Mouse (Mus musculus) left cerebral cortex, adult 2 months (tissue): ENCODE data around the gene Zdhhc12. TPM values are rescaled to one million over a fixed set of nuclear protein-coding genes. Genes with fewer than 3 reads are reported as not detected.

Source experiments
- DNase-seq, 2 experiments: peaks; one replicate each; pipeline ENCODE4 v3.0.0; 2021 to 2022; ENCODE audit warnings: low spot score in 2 of 2, mixed read lengths in 1 of 2; ENCODE audit errors: extremely low spot score in 1 of 2
- H3K27ac ChIP-seq: fragments of 200-600 bp; 2 replicates; pipeline ENCODE4 v1.8.1; 2022
- H3K4me3 ChIP-seq: fragments of 200-600 bp; 2 replicates; pipeline ENCODE4 v1.8.1; 2022
- CTCF ChIP-seq: fragments of 200-600 bp; IDR thresholded peaks from 2 replicates; pipeline ENCODE4 v1.8.1; 2022; ENCODE audit warnings: antibody characterized with exemption, mild to moderate bottlenecking, moderate library complexity
- intact Hi-C: fragments of 180-260 bp; cut with DNase I; formaldehyde crosslinking; loops from one replicate; pipeline ENCODE4 v1.15.1; 2025
- total RNA-seq, 2 experiments: library from RNA; stranded (reverse); gene quantifications; 2 replicates each; pipeline ENCODE4 v1.2.3; 2021

Zdhhc12 gene
- total RNA-seq, 2 experiments from 2014 or later, result 5.4 to 7.0 TPM

DNA sequence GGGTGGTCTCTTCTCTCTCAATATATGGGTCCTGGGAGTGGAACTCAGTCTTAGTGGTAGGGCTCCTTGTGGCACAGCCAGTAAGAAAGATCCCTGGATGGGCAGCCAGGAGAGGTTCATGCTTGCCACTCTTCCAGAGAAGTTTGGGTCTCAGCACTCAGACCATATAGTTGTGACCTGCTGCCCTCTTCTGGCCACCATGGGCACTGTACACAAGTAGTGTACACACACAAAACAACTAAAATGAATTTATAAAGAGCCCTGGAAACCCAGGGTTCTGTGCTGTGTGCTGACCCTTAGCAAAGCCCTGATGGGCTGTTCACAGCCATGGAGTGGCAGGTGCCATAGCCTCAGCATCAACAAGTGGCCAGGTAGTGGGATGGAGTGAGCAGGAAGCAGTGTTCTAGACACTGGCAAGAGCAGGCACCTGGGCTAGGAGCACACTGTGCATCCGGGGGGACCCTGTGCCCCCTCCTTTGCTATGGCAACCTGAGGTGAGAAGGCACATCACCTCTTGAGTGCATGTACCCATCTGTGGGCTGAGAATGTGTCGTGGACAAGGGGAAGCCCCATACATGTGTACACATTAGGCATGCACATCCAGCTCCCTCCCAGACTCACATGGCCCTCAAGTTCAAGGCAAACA is 2.6 kb upstream of the Zdhhc12 start:
- intact Hi-C loops, result loop anchor here (2.0 kb wide), 1 partner anchor 19 kb away; the partner anchor contains the start of gene Pkn3
- Histone ChIP-seq H3K4me3 (no peak overlapping the region), H3K27ac (no peak overlapping the region)
- DNase-seq, result no peak
- TF ChIP-seq CTCF, result peak; percentile 64

DNA sequence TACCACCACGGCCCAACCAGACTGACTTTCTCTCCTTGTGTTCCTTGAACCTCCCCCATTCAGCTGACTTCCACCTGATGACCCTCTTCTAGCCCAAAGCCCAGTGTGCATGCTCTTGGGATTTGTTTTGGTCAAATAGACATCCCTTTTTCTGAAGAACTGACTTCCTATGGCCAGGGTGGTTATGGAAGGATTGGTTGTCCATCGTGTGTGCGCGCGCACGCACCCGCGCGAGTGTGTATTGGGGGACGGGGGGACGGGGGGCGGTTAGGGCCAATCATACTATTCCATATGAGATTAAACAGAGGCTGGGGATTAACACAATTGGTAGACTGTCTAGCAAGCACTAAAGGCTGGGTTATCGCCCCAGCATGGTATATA is 750 bp upstream of the Zdhhc12 start:
- Histone ChIP-seq H3K4me3 (peak overlapping the region; percentile 74), H3K27ac (peak overlapping the region; percentile 66)
- no peak for TF ChIP-seq CTCF
- intact Hi-C loops, result no loop called here
- DNase-seq, result no peak

DNA sequence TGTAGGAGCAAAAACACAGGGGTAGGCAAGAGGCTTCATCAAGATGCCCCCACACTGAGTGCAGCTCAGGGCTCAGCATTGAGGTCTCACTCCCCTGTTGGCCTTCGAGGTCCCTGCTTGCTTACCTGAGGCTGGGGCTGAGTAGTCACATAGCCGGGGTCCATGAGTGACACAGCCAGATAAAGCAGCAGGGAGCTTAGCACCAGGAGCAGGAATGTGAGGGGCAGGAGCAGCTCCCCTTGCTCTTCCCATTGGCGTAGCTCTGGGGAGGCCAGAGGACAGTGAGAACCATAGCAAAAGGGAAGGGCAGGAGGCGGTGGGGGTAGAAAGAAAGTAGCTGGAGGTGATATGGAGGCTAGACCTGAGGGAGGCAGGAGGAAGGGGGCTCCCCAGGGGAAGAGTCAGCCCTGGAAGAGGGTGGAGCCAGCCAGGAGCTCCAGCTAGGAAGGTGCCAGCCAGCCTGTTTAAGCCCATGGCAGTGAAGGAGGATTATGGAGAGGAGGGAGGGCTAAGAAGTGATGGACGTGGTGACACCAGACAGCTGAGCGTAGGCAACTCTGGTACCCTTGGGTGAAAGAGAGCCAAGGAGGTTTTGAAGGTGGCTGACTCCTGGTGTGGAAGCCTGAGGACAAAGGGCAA is 1.0 kb downstream of the Zdhhc12 start:
- Histone ChIP-seq H3K27ac (no peak overlapping the region), H3K4me3 (no peak overlapping the region)
- intact Hi-C loops, result no loop called here
- no peak for DNase-seq
- no peak for TF ChIP-seq CTCF

DNA sequence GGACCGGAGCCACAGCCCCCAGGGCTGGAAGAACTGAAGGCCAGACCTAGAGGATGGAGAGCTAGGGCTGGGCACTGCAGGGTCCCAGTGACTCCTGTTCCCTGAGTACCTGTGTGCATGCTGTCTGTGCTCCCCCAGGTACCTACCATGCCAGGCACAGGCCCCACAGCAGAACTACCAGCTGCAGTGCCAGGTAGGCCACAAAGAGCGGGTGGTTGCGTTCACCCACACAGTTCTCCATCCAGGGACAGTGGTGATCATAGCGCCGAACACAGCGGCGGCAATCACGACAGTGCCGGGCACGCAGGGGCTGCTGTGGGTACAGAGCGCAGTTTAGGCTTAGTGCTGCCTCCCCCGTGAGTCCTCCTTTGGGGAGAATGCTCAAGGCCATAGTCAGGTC is 1.9 kb downstream of the Zdhhc12 start:
- intact Hi-C loops, result no loop called here
- H3K27ac ChIP-seq, result no peak overlapping the region
- no peak overlapping the region for H3K4me3 ChIP-seq
- no peak for DNase-seq
- no peak for TF ChIP-seq CTCF

DNA sequence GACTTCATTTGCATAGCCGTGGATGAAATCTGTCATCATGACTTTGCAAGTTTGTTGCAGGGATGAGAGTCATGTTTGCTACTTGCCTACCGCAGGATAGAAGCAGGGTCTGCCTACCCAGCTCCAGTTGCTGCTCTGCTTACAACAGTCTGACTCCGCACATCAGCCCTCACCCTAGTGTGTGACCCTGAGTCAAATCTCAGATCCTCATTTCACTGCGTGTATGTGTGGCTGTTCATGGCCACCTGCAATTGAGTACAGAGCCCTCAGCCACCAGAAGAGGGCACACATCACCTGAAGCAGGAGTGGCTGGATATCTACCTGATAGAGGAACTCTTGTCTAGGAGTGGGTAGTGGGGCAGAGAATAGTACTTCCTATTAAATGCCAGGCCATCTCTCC is 6.1 kb downstream of the Zdhhc12 start:
- DNase-seq, result no peak
- Histone ChIP-seq H3K27ac (no peak overlapping the region), H3K4me3 (no peak overlapping the region)
- intact Hi-C loops, result no loop called here
- no peak; the same call in 1 of the 2 replicates for TF ChIP-seq CTCF

DNA sequence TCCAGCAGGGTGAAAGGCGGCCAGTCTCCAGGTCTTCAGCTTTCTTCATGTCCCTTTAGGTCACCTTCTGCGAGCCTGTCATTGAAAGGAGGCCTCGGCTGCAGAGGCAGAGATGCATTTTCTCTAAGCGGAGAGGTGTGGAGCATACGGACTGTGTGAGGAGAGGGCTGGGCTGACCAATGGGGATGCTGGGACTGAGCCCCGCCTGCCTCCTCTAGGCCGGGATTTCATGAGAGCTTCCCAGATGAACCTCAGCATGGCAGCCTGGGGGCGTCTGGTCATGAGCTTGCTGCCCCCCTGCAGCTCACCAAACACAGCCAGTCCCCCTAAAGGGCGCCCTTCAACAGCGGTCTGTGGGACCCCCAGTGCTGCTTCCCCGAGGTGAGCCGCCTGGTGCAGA is 8.8 kb downstream of the Zdhhc12 start:
- H3K4me3 ChIP-seq, result no peak overlapping the region
- DNase-seq, result no peak
- H3K27ac ChIP-seq, result no peak overlapping the region
- intact Hi-C loops, result no loop called here
- no peak for TF ChIP-seq CTCF

DNA sequence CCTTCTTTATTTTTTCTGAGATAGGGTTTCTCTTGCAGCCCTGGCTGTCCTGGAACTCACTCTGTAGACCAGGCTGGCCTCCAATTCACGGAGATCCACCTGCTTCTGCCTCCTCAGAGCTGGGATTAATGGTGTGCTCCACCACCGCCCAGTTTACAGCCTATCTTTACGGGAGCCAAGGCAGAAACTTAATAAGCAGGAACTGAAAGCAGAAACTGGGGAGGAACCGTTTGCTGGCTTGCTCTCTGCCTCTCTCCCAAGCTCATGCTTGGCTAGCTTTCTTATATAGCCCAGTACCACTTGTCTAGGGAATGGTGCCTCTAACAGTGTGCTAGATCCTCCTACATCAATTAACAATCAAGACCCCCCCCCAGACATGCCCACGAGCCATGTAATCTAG is 9.3 kb downstream of the Zdhhc12 start:
- no peak for DNase-seq
- intact Hi-C loops, result no loop called here
- Histone ChIP-seq H3K4me3 (no peak overlapping the region), H3K27ac (no peak overlapping the region)
- no peak for TF ChIP-seq CTCF

DNA sequence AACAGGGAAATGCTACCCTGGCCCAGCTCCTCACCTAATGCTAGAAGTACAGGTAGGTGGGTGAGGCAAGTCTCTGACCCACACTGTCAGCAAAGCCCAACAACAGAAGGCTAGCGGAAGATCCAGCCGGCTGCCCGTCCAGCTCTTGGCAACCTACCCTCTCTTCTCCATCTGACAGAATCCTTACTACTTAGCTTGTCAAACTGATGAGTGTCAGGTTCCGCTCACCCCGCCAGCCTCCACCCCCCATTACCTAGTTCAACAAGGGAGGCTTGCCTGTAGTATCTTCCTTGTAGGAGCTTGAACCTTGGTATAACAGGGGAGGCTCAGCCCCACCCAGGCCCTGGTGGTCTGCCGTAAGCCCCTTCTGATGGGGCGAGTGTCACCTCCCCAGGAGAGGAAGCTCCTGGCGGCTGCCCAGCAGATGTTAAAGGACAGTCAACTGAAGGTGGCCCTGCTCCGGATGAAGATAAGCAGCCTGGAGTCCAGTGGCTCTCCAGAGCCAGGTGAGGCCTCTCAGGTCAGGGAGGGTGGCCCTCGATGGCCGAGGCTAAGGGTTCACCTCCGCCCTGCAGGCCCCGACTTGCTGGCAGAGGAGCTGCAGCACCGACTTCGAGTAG is 13.2 kb downstream of the Zdhhc12 start:
- intact Hi-C loops, result no loop called here
- no peak overlapping the region for H3K4me3 ChIP-seq
- no peak for TF ChIP-seq CTCF
- no peak for DNase-seq
- no peak overlapping the region for H3K27ac ChIP-seq

DNA sequence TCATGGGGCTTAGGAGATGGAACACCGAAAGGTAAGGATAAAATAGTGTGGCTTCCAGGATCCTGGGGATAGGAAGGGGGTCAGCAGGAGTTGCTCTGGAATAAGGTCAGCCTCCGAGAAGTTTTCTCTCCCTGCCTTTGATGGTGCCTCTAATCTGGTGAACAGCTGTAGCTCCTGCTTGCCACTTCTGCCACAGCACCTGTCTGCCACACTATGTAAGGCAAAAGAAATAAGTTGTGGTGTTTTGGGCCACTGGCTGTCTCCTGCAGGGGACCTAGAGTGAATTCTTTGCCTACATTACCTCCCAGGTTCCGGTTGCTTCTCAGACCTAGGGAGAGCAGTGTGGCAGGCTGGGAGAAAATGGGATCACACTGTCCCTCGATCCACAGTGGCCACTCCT is 14.7 kb downstream of the Zdhhc12 start:
- no peak for DNase-seq
- Histone ChIP-seq H3K27ac (peak overlapping the region; percentile 15; the same call in 1 of the 2 replicates), H3K4me3 (no peak overlapping the region)
- TF ChIP-seq CTCF, result no peak
- intact Hi-C loops, result no loop called here

DNA sequence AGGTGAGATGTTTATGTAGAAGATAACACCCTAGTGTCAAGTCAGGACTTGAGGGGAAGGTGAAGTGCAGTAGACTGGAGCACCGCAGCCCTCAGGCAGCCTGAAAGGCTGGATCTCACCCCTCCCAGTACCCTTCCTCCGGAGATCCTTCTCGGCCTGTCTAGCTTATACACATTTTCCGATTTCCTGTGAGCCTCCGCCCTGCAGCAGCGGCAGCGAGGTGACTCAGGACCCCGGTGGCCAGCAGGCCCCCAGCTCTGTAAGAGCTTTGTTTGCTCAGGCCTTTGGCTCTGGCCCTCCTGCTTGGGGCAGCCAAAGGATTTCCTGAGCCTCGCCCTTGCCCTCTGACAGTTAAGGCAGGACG is 15.1 kb downstream of the Zdhhc12 start:
- TF ChIP-seq CTCF, result no peak
- no peak overlapping the region; the same call in 1 of the 2 replicates for H3K4me3 ChIP-seq
- H3K27ac ChIP-seq, result peak overlapping the region; percentile 53; the same call in 1 of the 2 replicates
- intact Hi-C loops, result no loop called here
- DNase-seq, result no peak

DNA sequence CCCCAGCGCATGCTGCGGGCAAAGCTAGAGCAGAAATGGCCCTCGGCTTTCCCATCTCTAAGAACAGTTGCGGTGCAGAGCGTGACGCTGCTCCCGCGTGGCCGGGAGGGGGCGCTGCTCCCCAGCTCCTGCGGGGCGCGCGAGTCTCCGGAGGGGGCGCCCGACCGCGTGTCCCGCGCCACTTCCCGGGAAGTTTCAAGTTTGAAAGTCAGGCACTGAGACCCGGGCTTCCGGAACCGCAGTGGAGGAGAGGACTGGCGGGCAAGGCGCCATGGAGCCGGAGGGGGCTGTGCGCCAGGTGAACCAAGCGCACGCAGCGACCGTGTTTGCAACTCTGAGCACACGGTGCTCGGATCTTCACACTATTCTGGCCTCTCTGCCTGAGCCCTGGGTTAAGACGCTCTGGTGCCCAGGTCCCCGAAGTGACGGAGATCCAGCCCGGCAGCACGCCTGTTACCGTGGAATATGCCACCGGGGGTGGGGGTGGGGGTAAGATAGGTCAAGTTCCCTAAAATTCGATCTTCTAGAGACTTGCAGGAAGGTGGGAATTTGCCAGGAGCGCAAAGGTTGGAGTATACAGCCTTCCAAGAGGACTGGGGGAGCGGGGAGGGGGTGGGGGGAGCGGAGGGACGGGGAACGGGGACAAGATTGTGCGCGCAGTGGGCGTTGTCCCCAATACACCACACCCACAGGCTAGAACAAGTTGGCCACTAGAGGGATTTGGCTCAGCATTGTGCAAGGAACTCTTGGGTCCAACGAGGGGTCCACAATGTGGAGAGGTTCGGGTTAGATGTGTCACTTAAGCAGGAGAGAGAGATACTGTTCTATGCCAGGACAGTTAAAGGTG is 15.7 kb downstream of the Zdhhc12 start, which contains the start of gene Pkn3:
TSS of gene Pkn3 (plus strand) at position 183 of the 847 bp plus-strand sequence.
- Histone ChIP-seq H3K4me3 (peak within 1 kb of the TSS; percentile 39), H3K27ac (peak within 1 kb of the TSS; percentile 53; the same call in 1 of the 2 replicates)
- DNase-seq, result peak; percentile 76 to 80
- intact Hi-C loops, result loop anchor here (1.0 to 2.0 kb wide), 2 partner anchors 19 to 85 kb away; no protein-coding TSS in a partner anchor
- peak; percentile 49 for TF ChIP-seq CTCF

DNA sequence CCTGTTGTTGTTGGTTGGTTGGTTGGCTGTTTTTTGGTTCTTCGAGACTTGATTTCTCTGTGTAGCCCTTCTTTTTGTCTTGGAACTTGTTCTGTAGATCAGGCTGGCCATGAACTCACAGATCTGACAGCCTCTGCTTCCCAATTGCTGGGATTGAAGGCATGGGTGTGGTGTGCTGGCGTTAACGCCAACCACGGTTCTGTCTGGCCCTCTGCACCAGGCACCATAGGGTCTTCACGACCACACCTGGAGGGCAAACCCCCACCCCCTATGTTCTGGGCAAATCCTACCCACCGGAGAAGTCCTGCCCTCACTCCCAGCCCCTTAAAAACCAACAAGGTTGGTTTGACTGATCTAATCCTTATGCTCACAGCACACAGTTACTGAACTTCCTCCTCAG is 16.5 kb downstream of the Zdhhc12 start:
- intact Hi-C loops, result loop anchor here (1.0 to 2.0 kb wide), 2 partner anchors 20 to 85 kb away; no protein-coding TSS in a partner anchor
- DNase-seq, result no peak
- no peak for TF ChIP-seq CTCF
- H3K27ac ChIP-seq, result no peak overlapping the region
- no peak overlapping the region; the same call in 1 of the 2 replicates for H3K4me3 ChIP-seq
